Mouse (Mus musculus) olfactory bulb, adult 2 months (tissue): ENCODE results near the gene Nhp2.

Source experiments
- CTCF ChIP-seq: fragments of 200-500 bp; IDR thresholded peaks from 2 replicates; pipeline ENCODE4 v1.5.1; 2012; ENCODE audit warnings: low read depth, mild to moderate bottlenecking, low read length, moderate library complexity; ENCODE audit not compliant: insufficient read depth
- POLR2A ChIP-seq: fragments of 200-500 bp; IDR thresholded peaks from 2 replicates; pipeline ENCODE4 v1.6.1; 2012; ENCODE audit warnings: mild to moderate bottlenecking, low read depth, low read length, moderate library complexity; ENCODE audit not compliant: insufficient read depth

DNA sequence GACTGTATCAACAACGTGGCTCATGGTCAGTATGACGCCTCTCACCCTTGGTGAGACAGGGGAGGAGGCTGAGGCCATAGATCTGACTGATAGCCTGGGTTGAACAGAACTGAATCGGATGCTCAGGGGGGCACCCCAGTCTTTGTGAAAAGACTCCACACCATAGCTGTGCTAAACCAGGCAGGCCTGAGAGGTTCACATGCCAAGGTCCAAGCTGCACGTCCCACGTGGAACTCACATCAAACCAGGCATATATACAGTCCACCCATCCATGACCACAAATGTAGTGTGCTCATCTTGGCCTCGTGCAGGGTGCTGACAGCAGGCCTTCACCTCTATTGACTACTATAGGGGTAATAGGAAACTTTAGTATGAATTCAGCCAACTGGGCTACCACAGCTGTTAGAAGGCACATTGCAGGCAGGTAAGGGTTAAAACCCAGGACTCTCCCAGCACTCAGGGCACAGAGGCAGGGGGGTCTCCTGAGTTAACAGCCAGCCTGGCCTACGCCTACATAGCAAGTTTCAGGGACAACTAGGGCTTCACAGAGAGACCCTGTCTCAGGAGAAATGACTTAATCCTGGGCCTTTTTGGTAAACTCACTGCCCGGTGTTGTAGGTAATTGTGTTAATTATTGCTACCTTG lies 33.8 kb upstream of the Nhp2 start:
- TF ChIP-seq POLR2A (no peak), CTCF (no peak)
